Mouse (Mus musculus) heart, embryonic 10.5 days (tissue): ENCODE data around the gene Fam24a. TPM values are rescaled to one million over a fixed set of nuclear protein-coding genes. Genes with fewer than 3 reads are reported as not detected.

Experiments used
- DNase-seq: peaks from one replicate; pipeline ENCODE4 v3.0.0-alpha.2; 2017; ENCODE audit warnings: low spot score
- H3K27ac ChIP-seq: fragments of 300-500 bp; sonication (generic); 2 replicates; pipeline ENCODE4 v1.5.1; 2016; ENCODE audit warnings: mild to moderate bottlenecking
- H3K27me3 ChIP-seq: fragments of 300-500 bp; sonication (generic); 2 replicates; pipeline ENCODE4 v1.6.1; 2016; ENCODE audit warnings: mild to moderate bottlenecking; ENCODE audit not compliant: poor library complexity, insufficient read depth, severe bottlenecking
- H3K36me3 ChIP-seq: fragments of 300-500 bp; sonication (generic); 2 replicates; pipeline ENCODE4 v1.6.1; 2016; ENCODE audit warnings: mild to moderate bottlenecking, moderate library complexity
- H3K4me1 ChIP-seq: fragments of 300-500 bp; sonication (generic); 2 replicates; pipeline ENCODE4 v1.6.1; 2016; ENCODE audit warnings: mild to moderate bottlenecking
- H3K4me3 ChIP-seq: fragments of 300-500 bp; sonication (generic); 2 replicates; pipeline ENCODE4 v1.5.1; 2016; ENCODE audit warnings: mild to moderate bottlenecking, moderate library complexity
- H3K9me3 ChIP-seq: fragments of 300-500 bp; sonication (generic); 2 replicates; pipeline ENCODE4 v1.6.1; 2016; ENCODE audit warnings: mild to moderate bottlenecking, moderate library complexity
- WGBS: fragments of 180-500 bp; shearing (Covaris S2); methylation state at CpG from one replicate; pipeline ENCODE4 v1.1.7; 2016; 5-methylcytosine and 5-hydroxymethylcytosine counted together
- polyA plus RNA-seq: library from polyadenylated mRNA; unstranded; fragments of >200 nt; fragmentation: Nextera tagmentation; extraction: Ambion mirVana; gene quantifications from 2 replicates; pipeline ENCODE4 v1.2.1, GENCODE M21; 2016

Gene Fam24a
- polyA plus RNA-seq, 1 experiment from 2014 or later, result not detected

GRCm38 (mm10) chr7:131356105-131356504 is 22.4 kb downstream of the Fam24a start:
- 96% methylated on average over 13 of the region's 13 CpGs for WGBS
- H3K4me3 ChIP-seq, result no peak overlapping the region
- H3K4me1 ChIP-seq, result peaks cover 3% of the 10 kb centered on the region; the same call in 1 of the 2 replicates
- no peak overlapping the region for H3K27ac ChIP-seq
- peaks cover 78% of the 10 kb centered on the region for H3K36me3 ChIP-seq
- H3K27me3 ChIP-seq, result no peaks in the 10 kb centered on the region
- H3K9me3 ChIP-seq, result no peaks in the 10 kb centered on the region
- no peak for DNase-seq

GRCm38 (mm10) chr7:131362269-131362614 is 28.6 kb downstream of the Fam24a start:
- peaks cover 9% of the 10 kb centered on the region; the same call in 1 of the 2 replicates for H3K4me1 ChIP-seq
- H3K27me3 ChIP-seq, result no peaks in the 10 kb centered on the region
- H3K36me3 ChIP-seq, result peaks cover 27% of the 10 kb centered on the region
- no peaks in the 10 kb centered on the region for H3K9me3 ChIP-seq
- H3K4me3 ChIP-seq, result peak overlapping the region; percentile 98
- H3K27ac ChIP-seq, result peak overlapping the region; percentile 98
- under 1% methylated on average over 35 of the region's 35 CpGs for WGBS
- no peak for DNase-seq

GRCm38 (mm10) chr7:131362615-131363300 is 29.1 kb downstream of the Fam24a start, which contains the start of gene 2310057M21Rik:
Gene 2310057M21Rik (minus strand): TSS chr7:131362759.
- DNase-seq, result peak; percentile 98
- H3K4me1 ChIP-seq, result peaks cover 9% of the 10 kb centered on the region; the same call in 1 of the 2 replicates
- peaks cover 22% of the 10 kb centered on the region for H3K36me3 ChIP-seq
- no peaks in the 10 kb centered on the region for H3K27me3 ChIP-seq
- peak within 1 kb of the TSS; percentile 98 for H3K27ac ChIP-seq
- WGBS, result under 1% methylated on average over 55 of the region's 55 CpGs
- no peaks in the 10 kb centered on the region for H3K9me3 ChIP-seq
- H3K4me3 ChIP-seq, result peak within 1 kb of the TSS; percentile 98

- no peak for DNase-seq
- Histone ChIP-seq H3K36me3 (peaks cover 8% of the 10 kb centered on the region), H3K9me3 (no peaks in the 10 kb centered on the region), H3K4me1 (peaks cover 9% of the 10 kb centered on the region; the same call in 1 of the 2 replicates), H3K27ac (no peak overlapping the region), H3K4me3 (no peak overlapping the region), H3K27me3 (no peaks in the 10 kb centered on the region)
- WGBS, result 79% methylated on average over 8 of the region's 8 CpGs
Observed at GRCm38 (mm10) chr7:131364131-131364530, 30.5 kb downstream of the Fam24a start.

- H3K27ac ChIP-seq, result peak within 1 kb of the TSS; percentile 98
- peaks cover 10% of the 10 kb centered on the region; the same call in 1 of the 2 replicates for H3K36me3 ChIP-seq
- WGBS, result 3% methylated on average over 47 of the region's 47 CpGs
- H3K27me3 ChIP-seq, result no peaks in the 10 kb centered on the region
- H3K4me1 ChIP-seq, result peaks cover 8% of the 10 kb centered on the region
- peak within 1 kb of the TSS; percentile 79 for H3K4me3 ChIP-seq
- peak; percentile 96 for DNase-seq
- H3K9me3 ChIP-seq, result no peaks in the 10 kb centered on the region
Observed at GRCm38 (mm10) chr7:131370648-131371469, 37.2 kb downstream of the Fam24a start, which contains the start of gene Pstk. Gene Pstk (plus strand): TSS chr7:131371141.

- peaks cover 10% of the 10 kb centered on the region; the same call in 1 of the 2 replicates for H3K36me3 ChIP-seq
- peaks cover 8% of the 10 kb centered on the region for H3K4me1 ChIP-seq
- DNase-seq, result no peak
- H3K27ac ChIP-seq, result peak overlapping the region; percentile 98
- no peaks in the 10 kb centered on the region for H3K9me3 ChIP-seq
- H3K4me3 ChIP-seq, result peak overlapping the region; percentile 79
- H3K27me3 ChIP-seq, result no peaks in the 10 kb centered on the region
- WGBS, result 9% methylated on average over 9 of the region's 9 CpGs
Observed at GRCm38 (mm10) chr7:131371470-131371860, 37.8 kb downstream of the Fam24a start.

GRCm38 (mm10) chr7:131371880-131372651 is 38.4 kb downstream of the Fam24a start:
- WGBS, result 71% methylated on average over 9 of the region's 9 CpGs
- no peaks in the 10 kb centered on the region for H3K27me3 ChIP-seq
- H3K4me3 ChIP-seq, result peak overlapping the region; percentile 79
- H3K9me3 ChIP-seq, result no peaks in the 10 kb centered on the region
- peaks cover 10% of the 10 kb centered on the region; the same call in 1 of the 2 replicates for H3K36me3 ChIP-seq
- DNase-seq, result no peak
- peaks cover 8% of the 10 kb centered on the region for H3K4me1 ChIP-seq
- H3K27ac ChIP-seq, result peak overlapping the region; percentile 98; the same call in 1 of the 2 replicates

Other genes with a start within 250 kb of the Fam24a start
- not detected in 2 replicates for gene 4933402N03Rik, start 187.6 kb upstream of the Fam24a start, polyA plus RNA-seq
- gene 5430419D17Rik, start 159.5 kb upstream of the Fam24a start, polyA plus RNA-seq, result 0.06 and 0.07 TPM in 2 replicates
- 0.43 and 0.74 TPM in 2 replicates for gene Cuzd1, start 11.6 kb upstream of the Fam24a start, polyA plus RNA-seq
- not detected in 2 replicates for gene Fam24b, start 4.3 kb upstream of the Fam24a start, polyA plus RNA-seq
- gene 2310057M21Rik, start 28.9 kb downstream of the Fam24a start, polyA plus RNA-seq, result 26.1 and 29.2 TPM in 2 replicates
- 90.8 and 92.4 TPM in 2 replicates for gene Pstk, start 37.3 kb downstream of the Fam24a start, polyA plus RNA-seq
- gene Ikzf5, start 76.7 kb downstream of the Fam24a start, polyA plus RNA-seq, result 10.6 and 12.7 TPM in 2 replicates
- 56.5 and 61.3 TPM in 2 replicates for gene Acadsb, start 76.7 kb downstream of the Fam24a start, polyA plus RNA-seq
- 0.09 TPM in 1 of 2 replicates, not detected in the other for gene Hmx3, start 209.0 kb downstream of the Fam24a start, polyA plus RNA-seq
- gene Hmx2, start 214.9 kb downstream of the Fam24a start, polyA plus RNA-seq, result not detected in 2 replicates
- gene Bub3, start 226.4 kb downstream of the Fam24a start, polyA plus RNA-seq, result 182 and 235 TPM in 2 replicates